Mouse (Mus musculus) kidney, adult 2 months (tissue): ENCODE results near the gene Psme1. TPM values are rescaled to one million over a fixed set of nuclear protein-coding genes. Genes with fewer than 3 reads are reported as not detected.

ENCODE experiments used
- DNase-seq: peaks from one replicate; pipeline ENCODE4 v3.0.0; 2021
- H3K27ac ChIP-seq: fragments of 200-500 bp; 2 replicates; pipeline ENCODE4 v1.5.1; 2012; ENCODE audit warnings: low read depth, low read length, control low read depth, inconsistent platforms; ENCODE audit not compliant: insufficient read depth
- H3K27me3 ChIP-seq: fragments of 200-500 bp; replicated peaks from 2 replicates; pipeline ENCODE4 v1.6.1; 2012; ENCODE audit warnings: mild to moderate bottlenecking, moderate library complexity, low read length, inconsistent platforms; ENCODE audit not compliant: control insufficient read depth, insufficient read depth
- H3K36me3 ChIP-seq: fragments of 200-500 bp; 2 replicates; pipeline ENCODE4 v1.6.1; 2012; ENCODE audit warnings: mild to moderate bottlenecking, moderate library complexity, low read length, inconsistent platforms; ENCODE audit not compliant: control insufficient read depth, insufficient read depth
- H3K4me1 ChIP-seq: fragments of 200-500 bp; 2 replicates; pipeline ENCODE4 v1.6.1; 2011; ENCODE audit warnings: low read length; ENCODE audit not compliant: control insufficient read depth, insufficient read depth
- H3K4me3 ChIP-seq: fragments of 200-500 bp; 2 replicates; pipeline ENCODE4 v1.5.1; 2011; ENCODE audit warnings: mild to moderate bottlenecking, low read depth, low read length, control low read depth; ENCODE audit not compliant: insufficient read depth
- CTCF ChIP-seq: fragments of 200-500 bp; conservative IDR thresholded peaks from 2 replicates; pipeline ENCODE4 v1.5.1; 2011; ENCODE audit warnings: low read depth, mild to moderate bottlenecking, control low read depth, low read length, moderate library complexity, mixed read lengths; ENCODE audit not compliant: insufficient read depth, insufficient read length
- POLR2A ChIP-seq: fragments of 200-500 bp; IDR thresholded peaks from one replicate; pipeline ENCODE4 v1.6.1; 2011; ENCODE audit warnings: low read depth, low read length, control low read depth
- WGBS: fragments of 180-500 bp; shearing (Covaris S2); methylation state at CpG from one replicate; pipeline ENCODE4 v1.1.7; 2018; 5-methylcytosine and 5-hydroxymethylcytosine counted together
- polyA plus RNA-seq: library from polyadenylated mRNA; depleted of rRNA; stranded (reverse); fragments of >200 nt; gene quantifications from 2 replicates; pipeline ENCODE4 v1.2.3, GENCODE M21; 2012

Psme1 gene
- polyA plus RNA-seq, 1 experiment: 77.5 TPM

- TF ChIP-seq POLR2A (no peak), CTCF (no peak)
- 62% methylated on average over 7 of the region's 7 CpGs for WGBS
- H3K4me3 ChIP-seq: peak within 1 kb of the TSS; percentile 68
These were observed 25.3 kb downstream of the Psme1 start, which contains the start of gene Irf9 for GRCm38 (mm10) chr14:55603271-55603632. Gene Irf9, plus strand, starts transcription at chr14:55603571.

GRCm38 (mm10) chr14:55603633-55604576 lies 26.0 kb downstream of the Psme1 start:
- Histone ChIP-seq H3K27me3 (no peaks in the 10 kb centered on the region), H3K36me3 (peaks cover 10% of the 10 kb centered on the region), H3K27ac (peak overlapping the region; percentile 97), H3K4me1 (peaks cover 6% of the 10 kb centered on the region; the same call in 1 of the 2 replicates), H3K4me3 (peak overlapping the region; percentile 68)
- TF ChIP-seq CTCF (peak; percentile 95), POLR2A (peak; percentile 40)
- peak; percentile 98 for DNase-seq
- 6% methylated on average over 19 of the region's 19 CpGs for WGBS

More at GRCm38 (mm10) chr14:55603271-55603632, 25.3 kb downstream of the Psme1 start, which contains the start of gene Irf9:
- no peaks in the 10 kb centered on the region for H3K27me3 ChIP-seq
- H3K4me1 ChIP-seq: peaks cover 6% of the 10 kb centered on the region; the same call in 1 of the 2 replicates
- H3K36me3 ChIP-seq: peaks cover 4% of the 10 kb centered on the region; the same call in 1 of the 2 replicates
- H3K27ac ChIP-seq: peak within 1 kb of the TSS; percentile 97
- no peak for DNase-seq

GRCm38 (mm10) chr14:55604823-55605222 lies 26.9 kb downstream of the Psme1 start:
- H3K36me3 ChIP-seq: peaks cover 10% of the 10 kb centered on the region
- no peak for TF ChIP-seq CTCF
- TF ChIP-seq POLR2A: no peak
- H3K4me1 ChIP-seq: peaks cover 6% of the 10 kb centered on the region; the same call in 1 of the 2 replicates
- no peak for DNase-seq
- peak overlapping the region; percentile 37 for H3K4me3 ChIP-seq
- H3K27me3 ChIP-seq: no peaks in the 10 kb centered on the region
- WGBS: 75% methylated on average over 11 of the region's 11 CpGs
- H3K27ac ChIP-seq: peak overlapping the region; percentile 69

GRCm38 (mm10) chr14:55605743-55606459 lies 28.0 kb downstream of the Psme1 start:
- Histone ChIP-seq H3K27me3 (no peaks in the 10 kb centered on the region), H3K4me1 (peaks cover 6% of the 10 kb centered on the region; the same call in 1 of the 2 replicates), H3K36me3 (peaks cover 10% of the 10 kb centered on the region), H3K4me3 (no peak overlapping the region), H3K27ac (no peak overlapping the region)
- no peak for TF ChIP-seq POLR2A
- no peak for TF ChIP-seq CTCF
- DNase-seq: no peak
- WGBS: 91% methylated on average over 16 of the region's 16 CpGs

- Histone ChIP-seq H3K27me3 (no peaks in the 10 kb centered on the region), H3K36me3 (peaks cover 9% of the 10 kb centered on the region), H3K27ac (no peak overlapping the region), H3K4me3 (no peak overlapping the region), H3K4me1 (peaks cover 14% of the 10 kb centered on the region; the same call in 1 of the 2 replicates)
- TF ChIP-seq POLR2A: no peak
- no peak for TF ChIP-seq CTCF
- 96% methylated on average over 6 of the region's 6 CpGs for WGBS
- no peak for DNase-seq
These were observed 30.4 kb downstream of the Psme1 start for GRCm38 (mm10) chr14:55608339-55608738.

GRCm38 (mm10) chr14:55613346-55613745 lies 35.4 kb downstream of the Psme1 start:
- no peak overlapping the region for H3K27ac ChIP-seq
- H3K27me3 ChIP-seq: no peaks in the 10 kb centered on the region
- 37% methylated on average over 6 of the region's 6 CpGs for WGBS
- DNase-seq: peak; percentile 71
- no peak for TF ChIP-seq POLR2A
- H3K36me3 ChIP-seq: peaks cover 5% of the 10 kb centered on the region
- H3K4me1 ChIP-seq: peaks cover 11% of the 10 kb centered on the region; the same call in 1 of the 2 replicates
- H3K4me3 ChIP-seq: no peak overlapping the region
